Mouse (Mus musculus) forebrain, postnatal 0 days (tissue): Measurements from ENCODE around the gene Piezo1. TPM values are rescaled to one million over a fixed set of nuclear protein-coding genes. Genes with fewer than 3 reads are reported as not detected.
A peak's percentile ranks its signal among the peaks of the same experiment; 100 is the strongest.
"Not testable (repeated sequence)": the region's sequence is repeated elsewhere in the genome, so short reads cannot be mapped to it uniquely, and the experiment has no call there.

ENCODE experiments used
- ATAC-seq: fragments of 200-750 bp; cut with Nextera tagmentation; 2 replicates; pipeline ENCODE4 v1.8.0; 2017; ENCODE audit warnings: mild to moderate bottlenecking, moderate library complexity
- DNase-seq: peaks from one replicate; pipeline ENCODE4 v3.0.0-alpha.2; 2015
- H3K27ac ChIP-seq: fragments of 300-500 bp; sonication (generic); 2 replicates; pipeline ENCODE4 v1.5.1; 2014; ENCODE audit warnings: low read depth, mild to moderate bottlenecking, antibody characterized with exemption, low read length, moderate library complexity, mixed read lengths
- H3K27me3 ChIP-seq: fragments of 300-500 bp; sonication (generic); 2 replicates; pipeline ENCODE4 v1.6.1; 2014; ENCODE audit warnings: mild to moderate bottlenecking, low read length, mixed read lengths; ENCODE audit not compliant: insufficient read depth
- H3K36me3 ChIP-seq: fragments of 300-500 bp; sonication (generic); 2 replicates; pipeline ENCODE4 v1.6.1; 2014; ENCODE audit warnings: mild to moderate bottlenecking, moderate library complexity; ENCODE audit not compliant: insufficient read depth
- H3K4me1 ChIP-seq: fragments of 300-500 bp; sonication (generic); 2 replicates; pipeline ENCODE4 v1.6.1; 2014; ENCODE audit warnings: antibody characterized with exemption; ENCODE audit not compliant: insufficient read depth
- H3K4me2 ChIP-seq: fragments of 300-500 bp; sonication (generic); 2 replicates; pipeline ENCODE4 v1.6.1; 2014; ENCODE audit warnings: low read depth, mild to moderate bottlenecking, moderate library complexity
- H3K4me3 ChIP-seq: fragments of 300-500 bp; sonication (generic); 2 replicates; pipeline ENCODE4 v1.5.1; 2014; ENCODE audit warnings: low read depth, low read length, mixed read lengths
- H3K9ac ChIP-seq: fragments of 300-500 bp; sonication (generic); 2 replicates; pipeline ENCODE4 v1.6.1; 2014; ENCODE audit warnings: mild to moderate bottlenecking
- H3K9me3 ChIP-seq: fragments of 300-500 bp; sonication (generic); 2 replicates; pipeline ENCODE4 v1.6.1; 2016; ENCODE audit warnings: low read length
- CTCF ChIP-seq: sonication (generic); IDR thresholded peaks from 2 replicates; pipeline ENCODE4 v1.5.1; 2016; ENCODE audit warnings: antibody characterized with exemption, control low read depth, low read depth
- WGBS: fragments of 180-500 bp; shearing (Covaris S2); extraction: QIAGEN DNeasy Blood & Tissue Kit; methylation state at CpG from one replicate; pipeline ENCODE4 v1.1.7; 2014; 5-methylcytosine and 5-hydroxymethylcytosine counted together
- polyA plus RNA-seq: library from polyadenylated mRNA; unstranded; fragments of >200 nt; fragmentation: Nextera tagmentation; extraction: Ambion mirVana; gene quantifications from 2 replicates; pipeline ENCODE4 v1.2.1, GENCODE M21; 2015
- total RNA-seq: library from RNA; depleted of rRNA; stranded (reverse); fragments of >200 nt; gene quantifications from 2 replicates; pipeline ENCODE4 v1.2.3, GENCODE M21; 2014

The Piezo1 gene
- total and polyA plus RNA-seq, 2 experiments from 2014 or later, result 1.4 to 15.1 TPM

DNA sequence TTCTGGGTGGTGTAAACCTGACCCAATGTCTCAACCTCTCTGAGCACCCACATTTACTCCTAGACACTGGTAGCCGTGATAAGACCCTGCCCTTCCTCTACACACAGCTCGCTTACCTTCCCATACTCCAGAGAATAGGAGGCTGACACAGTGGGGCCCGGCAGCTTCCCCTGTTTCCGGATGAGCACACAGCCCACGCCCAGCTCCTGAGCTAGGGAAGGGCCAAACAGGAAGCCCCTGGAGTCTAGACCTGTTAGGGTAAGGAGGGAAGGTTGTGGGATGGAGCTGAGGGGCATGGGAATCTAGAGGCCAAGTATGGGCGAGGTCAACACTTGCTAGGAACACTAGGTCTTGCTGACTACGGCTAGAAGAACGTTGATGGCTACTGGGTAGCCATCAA lies 24.2 kb upstream of the Piezo1 start:
- ATAC-seq, result no peak
- H3K4me1 ChIP-seq, result peaks cover 20% of the 10 kb centered on the region
- peak overlapping the region; percentile 66 for H3K4me2 ChIP-seq
- no peak overlapping the region for H3K27ac ChIP-seq
- TF ChIP-seq CTCF, result no peak
- H3K9me3 ChIP-seq, result no peaks in the 10 kb centered on the region
- WGBS, result 82% methylated on average over 8 of the region's 8 CpGs
- peaks cover 16% of the 10 kb centered on the region for H3K36me3 ChIP-seq
- no peak for DNase-seq
- H3K27me3 ChIP-seq, result no peaks in the 10 kb centered on the region
- H3K4me3 ChIP-seq, result peak overlapping the region; percentile 53; the same call in 1 of the 2 replicates
- H3K9ac ChIP-seq, result no peak overlapping the region

GRCm38 (mm10) chr8:122574667-122575251 lies 23.6 kb upstream of the Piezo1 start:
- DNase-seq (no peak), ATAC-seq (no peak)
- no peaks in the 10 kb centered on the region for H3K27me3 ChIP-seq
- 65% methylated on average over 10 of the region's 10 CpGs for WGBS
- no peak overlapping the region for H3K4me3 ChIP-seq
- no peaks in the 10 kb centered on the region for H3K9me3 ChIP-seq
- TF ChIP-seq CTCF, result no peak
- H3K36me3 ChIP-seq, result peaks cover 16% of the 10 kb centered on the region
- peak overlapping the region; percentile 66 for H3K4me2 ChIP-seq
- peaks cover 20% of the 10 kb centered on the region for H3K4me1 ChIP-seq
- H3K9ac ChIP-seq, result no peak overlapping the region
- H3K27ac ChIP-seq, result no peak overlapping the region

DNA sequence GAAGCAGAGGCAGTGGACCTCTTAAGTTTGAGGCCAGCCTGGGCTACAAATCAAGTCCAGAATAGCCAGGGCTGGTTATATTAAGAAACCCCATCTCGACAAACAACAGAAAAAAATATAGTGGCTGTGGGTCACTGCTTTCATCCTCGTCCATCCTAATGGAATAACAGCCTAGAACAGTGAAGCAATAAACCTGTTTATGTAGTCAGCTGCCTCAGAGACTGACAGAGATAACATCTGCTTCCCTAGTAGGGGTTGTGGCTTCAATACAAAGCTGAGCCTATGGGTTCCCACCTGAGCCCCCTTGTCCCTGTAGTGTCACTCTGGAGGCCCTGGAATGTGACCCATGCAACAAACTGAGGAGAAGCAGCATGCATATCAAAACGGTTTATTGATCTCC lies 23.1 kb upstream of the Piezo1 start:
- Histone ChIP-seq H3K4me3 (no peak overlapping the region), H3K27ac (no peak overlapping the region), H3K4me2 (no peak overlapping the region), H3K4me1 (peaks cover 20% of the 10 kb centered on the region), H3K36me3 (peaks cover 16% of the 10 kb centered on the region), H3K9me3 (no peaks in the 10 kb centered on the region), H3K9ac (no peak overlapping the region), H3K27me3 (no peaks in the 10 kb centered on the region)
- 74% methylated on average over 3 of the region's 3 CpGs for WGBS
- no peak for DNase-seq
- no peak for ATAC-seq
- TF ChIP-seq CTCF, result no peak

DNA sequence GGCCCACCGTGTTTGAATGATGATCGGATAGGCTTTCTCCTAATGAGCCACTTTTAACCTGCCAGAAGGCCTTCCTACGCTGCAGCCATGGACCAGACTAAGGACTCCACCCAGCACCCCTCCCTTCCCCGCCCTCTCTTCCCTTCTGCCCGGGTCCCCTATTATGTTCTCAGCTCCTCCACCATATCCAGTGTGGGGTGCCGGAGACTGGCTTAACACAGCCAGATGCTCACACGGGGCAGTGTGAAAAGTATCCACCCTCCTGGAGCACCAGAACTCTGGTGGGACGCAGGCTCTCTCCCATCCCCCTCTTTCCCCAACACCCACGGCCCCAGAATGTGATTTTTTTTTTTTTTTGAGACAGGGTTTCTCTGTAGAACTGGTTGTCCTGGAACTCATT lies 22.4 kb upstream of the Piezo1 start:
- Histone ChIP-seq H3K36me3 (peaks cover 16% of the 10 kb centered on the region), H3K4me3 (no peak overlapping the region), H3K27me3 (no peaks in the 10 kb centered on the region), H3K9me3 (no peaks in the 10 kb centered on the region), H3K4me2 (no peak overlapping the region), H3K9ac (no peak overlapping the region), H3K4me1 (peaks cover 22% of the 10 kb centered on the region), H3K27ac (0 out of 2 replicates have a peak overlapping the region, but pooled peaks have one; percentile 9)
- no peak for TF ChIP-seq CTCF
- DNase-seq, result no peak
- 49% methylated on average over 9 of the region's 9 CpGs for WGBS
- no peak for ATAC-seq

DNA sequence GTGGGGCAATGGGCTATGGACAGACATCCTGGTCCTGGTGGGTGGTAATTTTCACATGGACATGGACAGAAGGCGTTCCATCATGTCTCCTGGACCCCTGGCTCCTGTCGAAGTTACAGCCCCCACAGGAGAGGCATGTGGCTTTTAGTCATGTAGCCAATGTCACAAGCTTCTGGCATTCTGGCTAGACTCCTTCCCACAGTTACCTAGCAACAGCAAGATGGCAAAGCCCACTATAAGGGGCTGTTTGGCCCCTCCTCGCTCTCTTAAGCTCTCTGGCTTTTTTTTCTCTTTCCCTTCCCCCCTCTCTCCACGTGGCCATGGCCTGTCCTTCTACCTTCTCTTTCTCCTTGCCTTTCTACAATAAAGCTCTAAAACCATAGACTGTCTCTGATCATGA lies 22.0 kb upstream of the Piezo1 start:
- H3K9ac ChIP-seq, H3K4me2 ChIP-seq, H3K9me3 ChIP-seq, H3K4me3 ChIP-seq, H3K27me3 ChIP-seq: not testable (repeated sequence)
- H3K4me1 ChIP-seq, result peaks cover 24% of the 10 kb centered on the region
- DNase-seq (peak; percentile 50), ATAC-seq (peak; percentile 7; the same call in 1 of the 2 replicates)
- WGBS, result 31% methylated on average over 4 of the region's 4 CpGs
- H3K36me3 ChIP-seq, result peaks cover 16% of the 10 kb centered on the region
- peak overlapping the region; percentile 2; the same call in 1 of the 2 replicates for H3K27ac ChIP-seq

DNA sequence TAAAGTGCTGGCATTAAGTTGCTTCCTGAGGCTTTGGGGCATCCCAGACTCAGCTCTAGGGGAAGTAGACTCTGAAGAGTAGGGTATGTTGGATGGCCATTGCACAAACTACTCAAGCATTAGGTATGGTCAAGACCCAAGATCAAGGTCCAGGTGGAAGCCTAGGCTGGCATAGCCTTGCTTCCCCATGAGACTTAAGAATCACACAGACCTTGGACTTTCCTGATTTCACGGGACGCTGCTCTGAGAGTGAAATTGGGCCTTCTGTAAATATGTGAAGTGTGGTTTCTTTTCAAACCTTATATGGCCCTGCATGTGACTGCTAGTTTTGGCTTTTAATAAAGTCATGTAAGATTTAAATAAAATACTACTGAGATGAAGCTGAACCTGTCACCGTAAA lies 21.6 kb upstream of the Piezo1 start:
- DNase-seq (no peak), ATAC-seq (no peak)
- H3K27ac ChIP-seq, result peak overlapping the region; percentile 2; the same call in 1 of the 2 replicates
- peaks cover 24% of the 10 kb centered on the region for H3K4me1 ChIP-seq
- H3K4me2 ChIP-seq, result no peak overlapping the region
- no peaks in the 10 kb centered on the region for H3K9me3 ChIP-seq
- no peak overlapping the region for H3K9ac ChIP-seq
- WGBS, result 81% methylated on average over 3 of the region's 3 CpGs
- H3K36me3 ChIP-seq, result peaks cover 16% of the 10 kb centered on the region
- H3K27me3 ChIP-seq, result no peaks in the 10 kb centered on the region
- H3K4me3 ChIP-seq, result no peak overlapping the region
- TF ChIP-seq CTCF, result no peak

DNA sequence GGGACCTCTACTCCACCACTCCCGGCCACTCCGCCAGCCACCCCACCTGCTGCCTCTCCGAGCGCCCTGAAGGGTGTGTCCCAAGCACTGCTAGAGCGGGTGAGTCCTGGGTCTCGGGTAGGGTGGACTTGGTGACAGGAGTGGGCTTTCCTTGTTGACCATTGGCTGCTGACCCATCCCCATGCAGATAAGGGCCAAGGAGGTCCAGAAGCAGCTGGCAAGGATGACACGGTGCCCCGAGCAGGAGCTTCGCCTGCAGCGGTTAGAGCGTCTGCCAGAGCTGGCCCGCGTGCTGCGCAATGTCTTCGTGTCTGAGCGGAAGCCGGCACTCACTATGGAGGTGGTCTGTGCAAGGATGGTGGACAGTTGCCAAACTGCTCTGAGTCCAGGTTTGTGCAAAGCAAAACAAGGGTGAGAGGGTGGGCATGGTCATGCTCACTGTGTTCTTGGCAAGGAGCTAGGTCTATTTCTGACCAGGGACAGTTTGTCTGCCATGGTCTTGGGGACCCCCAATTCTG lies 20.7 kb upstream of the Piezo1 start:
- WGBS, result 91% methylated on average over 17 of the region's 17 CpGs
- H3K36me3 ChIP-seq, result peaks cover 16% of the 10 kb centered on the region
- no peak overlapping the region for H3K9ac ChIP-seq
- no peak overlapping the region for H3K4me3 ChIP-seq
- H3K4me2 ChIP-seq, result no peak overlapping the region
- no peaks in the 10 kb centered on the region for H3K27me3 ChIP-seq
- DNase-seq, result no peak
- H3K9me3 ChIP-seq, result no peaks in the 10 kb centered on the region
- H3K27ac ChIP-seq, result no peak overlapping the region
- ATAC-seq, result no peak
- no peak for TF ChIP-seq CTCF
- peaks cover 25% of the 10 kb centered on the region for H3K4me1 ChIP-seq
